Mouse (Mus musculus) erythroblast, embryonic 14.5 days (primary cell): ENCODE measurements around the gene Ambp.

Source experiments
- GATA1 ChIP-seq: IDR thresholded peaks from 2 replicates; pipeline ENCODE4 v1.6.1; 2012; ENCODE audit warnings: low read length, inconsistent platforms, mixed read lengths
- TAL1 ChIP-seq: IDR thresholded peaks from 3 replicates; pipeline ENCODE4 v1.6.1; 2012; ENCODE audit warnings: low read length, inconsistent platforms, mixed read lengths

DNA sequence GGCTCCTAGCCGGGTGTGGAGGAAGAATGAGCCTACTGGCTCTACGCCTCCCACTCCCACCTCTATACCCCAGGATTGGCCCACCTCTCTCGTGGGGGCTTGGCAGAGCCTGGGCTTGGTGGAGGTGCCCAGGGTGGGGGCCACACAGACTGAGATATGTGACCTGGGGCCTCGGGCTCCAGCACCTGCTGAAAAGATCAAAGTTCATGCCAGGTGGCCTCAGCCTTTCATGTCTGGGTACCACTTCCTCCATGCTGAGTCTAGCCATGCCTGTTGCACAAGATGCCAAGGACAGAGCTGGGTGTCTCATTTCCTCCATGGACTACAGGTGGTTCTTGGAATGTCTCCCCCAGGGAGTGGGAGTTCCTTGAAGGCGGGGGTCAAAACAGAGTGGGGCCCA, 11.7 kb upstream of the Ambp start:
- TF ChIP-seq GATA1 = no peak
- TF ChIP-seq TAL1 = no peak
